Mouse (Mus musculus): ENCODE data around the gene Nsun5.
"Not testable (repeated sequence)": the region's sequence is repeated elsewhere in the genome, so short reads cannot be mapped to it uniquely, and the experiment has no call there.

Gene Nsun5

DNA sequence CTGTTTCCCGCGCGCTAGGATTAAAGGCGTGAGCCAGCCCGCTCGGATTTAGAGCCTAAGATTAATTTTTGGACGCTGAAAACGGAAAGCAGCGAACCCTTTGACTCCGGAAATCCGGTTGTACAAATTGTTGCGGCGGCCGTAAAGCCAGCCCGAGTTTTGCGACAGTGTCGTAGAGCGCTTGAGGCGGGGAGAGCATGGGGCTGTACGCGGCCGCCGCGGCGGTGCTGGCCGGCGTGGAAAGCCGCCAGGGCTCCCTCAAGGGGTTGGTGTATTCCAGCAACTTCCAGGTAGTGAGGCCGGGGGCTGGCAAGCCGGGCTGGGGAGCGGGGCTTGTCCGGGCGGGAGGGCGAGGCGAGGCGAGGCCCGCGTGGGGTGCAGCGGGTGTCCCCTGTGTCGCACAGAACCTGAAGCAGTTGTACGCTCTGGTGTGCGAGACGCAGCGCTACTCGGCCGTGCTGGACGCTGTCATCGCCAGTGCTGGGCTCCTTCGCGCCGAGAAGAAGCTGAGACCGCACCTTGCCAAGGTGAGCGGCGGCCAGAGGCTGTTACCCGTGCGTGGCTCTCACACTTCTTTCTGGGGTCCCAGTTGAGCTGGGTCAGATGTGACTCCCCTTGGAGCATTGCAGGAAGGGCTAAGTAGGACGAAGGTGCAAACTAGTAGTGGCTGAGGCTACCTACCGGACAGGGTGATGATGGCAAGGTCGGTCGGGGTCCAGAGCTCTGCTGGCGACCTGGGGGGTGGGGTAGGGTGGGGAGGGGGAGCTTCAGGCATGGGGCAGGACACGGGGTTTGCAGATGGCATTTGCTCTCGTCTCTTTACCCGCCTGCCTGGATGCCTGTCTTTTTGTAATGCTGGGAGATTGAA is at the start of gene Nsun5:
TSS of gene Nsun5 (plus strand) at position 167 of the 868 bp plus-strand sequence.
- in situ Hi-C loops (cut with MboI; ENCODE audit: low sequenced_read_pairs) = no loop called here

GRCm38 (mm10) chr5:135322197-135322596 is 47.6 kb upstream of the Nsun5 start:
- in situ Hi-C loops (cut with MboI; ENCODE audit: low sequenced_read_pairs) = no loop called here

GRCm38 (mm10) chr5:135326121-135326659 is 43.6 kb upstream of the Nsun5 start:
- in situ Hi-C loops (cut with MboI; ENCODE audit: low sequenced_read_pairs) = no loop called here

DNA sequence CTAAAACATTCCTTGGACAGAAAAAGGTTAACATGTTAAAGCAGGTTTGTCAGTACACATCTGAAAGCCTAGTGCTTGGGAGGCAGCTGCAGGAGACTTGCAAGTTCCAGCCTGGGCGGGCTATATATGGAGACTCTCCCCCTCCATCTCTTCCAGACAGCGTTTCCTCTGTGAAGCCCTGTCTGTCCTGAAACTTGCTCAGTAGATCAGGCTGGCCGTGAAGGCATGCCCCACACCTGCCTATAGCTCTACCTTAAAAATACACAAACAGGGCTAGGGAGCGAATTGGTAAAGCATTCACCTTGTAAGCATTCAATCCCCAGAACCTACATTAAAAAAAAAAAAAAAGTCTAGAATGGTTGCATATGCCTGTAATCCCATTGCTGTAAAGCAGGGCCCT is 40.3 kb upstream of the Nsun5 start:
- in situ Hi-C loops (cut with MboI; ENCODE audit: low sequenced_read_pairs) = no loop called here

DNA sequence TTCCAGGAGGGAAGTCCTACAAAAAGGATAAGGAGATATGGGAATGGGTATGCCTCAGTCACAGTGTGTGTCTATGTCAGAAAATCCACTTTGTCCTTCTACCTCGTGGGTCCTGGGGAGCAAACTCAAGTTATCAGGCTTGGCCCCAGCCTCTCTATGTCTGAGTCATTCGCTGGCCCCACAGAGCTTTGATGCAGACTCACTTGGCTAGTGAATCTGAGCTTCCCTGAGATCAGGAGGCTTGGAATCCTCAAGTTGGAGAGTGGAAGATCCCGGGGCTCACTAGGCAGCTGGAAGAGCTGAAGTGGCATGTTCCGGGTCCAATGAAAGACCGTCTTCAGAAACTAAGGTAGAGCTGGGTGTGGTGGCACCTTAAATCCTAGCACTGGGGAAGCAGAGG is 39.6 kb upstream of the Nsun5 start:
- in situ Hi-C loops (cut with MboI; ENCODE audit: low sequenced_read_pairs) = no loop called here

- in situ Hi-C loops (cut with MboI; ENCODE audit: low sequenced_read_pairs) = no loop called here
These were observed 38.6 kb upstream of the Nsun5 start for GRCm38 (mm10) chr5:135331161-135331560.

GRCm38 (mm10) chr5:135337575-135337974 is 32.2 kb upstream of the Nsun5 start:
- in situ Hi-C loops (cut with MboI; ENCODE audit: low sequenced_read_pairs) = no loop called here

DNA sequence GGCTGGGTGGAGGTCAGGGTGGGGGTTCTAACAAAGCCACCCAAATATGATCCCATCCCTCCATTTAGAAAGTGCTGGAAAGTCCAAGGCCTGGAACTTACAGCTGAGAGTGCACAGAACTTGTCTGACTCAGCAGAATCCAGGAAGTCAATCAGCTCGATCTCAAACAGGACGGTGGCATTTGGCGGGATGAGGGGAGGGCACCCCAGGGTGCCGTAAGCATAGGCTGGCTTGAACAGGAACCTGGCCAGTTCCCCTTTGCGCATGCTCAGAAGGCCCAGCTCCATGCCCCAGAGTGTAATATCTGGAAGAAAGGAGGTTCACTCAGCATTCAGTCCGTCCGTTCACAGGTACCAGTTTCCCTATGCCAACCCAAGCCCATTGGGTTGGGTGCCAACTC is 23.8 kb upstream of the Nsun5 start:
- in situ Hi-C loops (cut with MboI; ENCODE audit: low sequenced_read_pairs) = no loop called here

DNA sequence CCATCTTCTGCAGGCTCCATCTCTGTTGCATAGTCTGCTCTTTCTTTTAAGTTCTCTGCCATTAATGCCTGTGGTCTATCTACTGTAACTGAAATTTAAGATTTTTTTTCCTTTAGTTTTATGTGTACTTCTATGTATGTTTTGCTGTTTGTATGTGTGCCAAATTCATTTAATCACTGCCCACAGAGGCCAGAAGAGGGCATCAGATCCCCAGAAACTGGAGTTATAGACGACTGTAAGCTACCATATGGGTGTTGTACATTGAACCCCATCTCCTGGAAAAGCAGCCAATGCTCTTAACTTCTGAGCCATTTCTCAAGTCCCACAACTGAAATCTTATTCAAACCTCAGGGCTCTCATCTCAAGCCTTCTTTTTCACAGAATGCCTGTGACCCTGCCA is 23.3 kb upstream of the Nsun5 start:
- in situ Hi-C loops (cut with MboI; ENCODE audit: low sequenced_read_pairs) = no loop called here

- in situ Hi-C loops (cut with MboI; ENCODE audit: low sequenced_read_pairs) = no loop called here
These were observed 22.2 kb upstream of the Nsun5 start for GRCm38 (mm10) chr5:135347511-135348011.

DNA sequence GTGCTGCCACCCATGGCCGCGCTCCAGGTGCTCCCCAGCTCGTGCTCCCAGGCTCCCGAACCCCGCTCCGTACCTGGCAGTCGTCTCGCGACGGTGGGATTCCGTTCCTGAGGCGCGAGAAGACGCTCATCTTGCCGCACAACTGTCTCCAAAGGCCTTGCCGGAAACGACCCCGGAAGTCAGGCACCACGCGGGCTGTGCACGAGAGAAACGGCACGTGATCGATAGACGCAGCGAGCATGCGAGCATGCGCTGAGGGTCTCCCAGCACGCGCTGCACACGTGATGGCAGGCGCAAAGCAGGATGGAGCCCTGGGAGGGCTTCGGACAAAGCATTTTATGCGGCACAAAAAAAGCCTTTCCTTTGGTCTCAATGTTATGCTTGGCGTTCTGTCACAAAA is 19.9 kb upstream of the Nsun5 start, which contains the start of gene Fkbp6:
TSS of gene Fkbp6 (minus strand) at position 183 of the 400 bp plus-strand sequence.
- in situ Hi-C loops (cut with MboI; ENCODE audit: low sequenced_read_pairs) = no loop called here

GRCm38 (mm10) chr5:135351606-135352005 is 18.1 kb upstream of the Nsun5 start:
- in situ Hi-C loops (cut with MboI; ENCODE audit: low sequenced_read_pairs) = no loop called here

DNA sequence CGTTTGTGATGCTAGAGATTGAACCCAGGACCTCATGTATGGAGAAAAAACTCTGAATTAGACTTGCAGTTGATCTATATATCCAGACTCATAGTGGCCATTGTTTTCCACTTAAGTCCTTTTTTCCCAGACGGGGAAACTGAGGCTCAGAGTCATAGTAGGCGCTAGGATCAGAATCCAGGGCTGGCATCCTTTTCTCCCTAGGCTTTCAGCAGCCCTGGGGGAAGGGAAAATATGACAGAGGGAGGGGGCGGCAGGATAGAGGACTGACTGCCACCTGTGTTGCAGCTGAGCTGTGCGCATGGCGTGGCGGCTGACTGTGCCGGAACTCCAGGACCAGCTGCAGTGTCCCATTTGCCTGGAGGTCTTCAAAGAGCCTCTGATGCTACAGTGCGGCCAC is 16.8 kb upstream of the Nsun5 start, which contains the start of gene Trim50:
TSS of gene Trim50 (plus strand) at position 301 of the 400 bp plus-strand sequence.
- in situ Hi-C loops (cut with MboI; ENCODE audit: low sequenced_read_pairs) = no loop called here

DNA sequence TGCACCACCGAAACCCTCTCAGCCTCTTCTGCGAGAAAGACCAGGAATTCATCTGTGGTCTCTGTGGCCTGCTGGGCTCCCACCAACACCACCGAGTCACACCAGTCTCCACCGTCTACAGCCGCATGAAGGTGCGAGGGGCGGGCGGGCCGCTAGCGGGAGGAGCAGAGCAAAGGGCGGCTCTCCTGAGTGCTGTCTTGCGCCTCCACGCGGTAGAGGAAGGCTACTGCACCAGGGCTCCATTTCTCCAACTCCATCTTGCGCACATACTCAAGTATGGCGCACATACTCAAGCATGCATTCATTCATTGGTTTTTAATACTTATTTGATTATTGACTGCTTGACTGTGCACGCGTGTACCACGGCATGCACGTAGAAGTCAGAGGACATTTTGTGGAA is 16.2 kb upstream of the Nsun5 start:
- in situ Hi-C loops (cut with MboI; ENCODE audit: low sequenced_read_pairs) = no loop called here

GRCm38 (mm10) chr5:135356090-135356489 is 13.7 kb upstream of the Nsun5 start:
- in situ Hi-C loops (cut with MboI; ENCODE audit: low sequenced_read_pairs) = no loop called here

DNA sequence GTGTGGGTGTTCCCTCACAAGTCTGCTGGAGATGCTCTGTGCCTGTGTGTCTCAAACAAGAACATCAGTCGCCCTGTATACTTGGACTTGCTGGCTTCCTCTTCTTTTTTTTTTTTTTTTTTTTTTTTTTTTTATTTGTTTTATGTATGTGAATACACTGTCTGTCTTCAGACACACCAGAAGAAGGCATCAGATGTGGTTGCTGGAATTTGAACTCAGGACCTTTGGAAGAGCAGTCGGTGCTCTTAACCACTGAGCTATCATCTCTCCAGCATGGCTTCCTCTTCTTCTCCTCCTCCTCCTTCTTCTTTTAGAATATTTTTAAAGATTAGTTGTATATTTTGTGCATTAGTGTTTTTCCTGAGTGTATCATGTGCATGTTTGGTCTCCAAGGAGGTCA is 12.2 kb upstream of the Nsun5 start:
- in situ Hi-C loops (cut with MboI; ENCODE audit: low sequenced_read_pairs) = no loop called here

DNA sequence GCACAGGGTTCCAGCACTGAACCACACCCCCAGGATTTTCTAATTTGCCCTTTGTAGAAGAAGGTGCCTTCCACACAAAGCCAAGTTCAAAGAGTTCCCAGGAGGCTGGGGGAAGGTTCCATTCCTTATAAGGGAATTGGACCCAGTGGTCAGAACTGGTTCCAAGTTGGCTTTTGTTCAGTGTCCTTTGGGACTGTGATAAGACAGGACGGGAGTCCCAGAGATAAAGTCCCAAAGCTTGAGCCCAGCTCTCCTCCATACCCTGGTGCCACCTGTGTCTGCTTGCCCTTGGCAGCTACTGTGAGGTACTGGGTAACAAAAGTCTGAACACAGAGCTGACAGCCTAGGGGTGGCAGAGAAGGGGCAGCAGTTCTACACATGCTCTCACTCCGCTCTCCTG is 10.0 kb upstream of the Nsun5 start:
- in situ Hi-C loops (cut with MboI; ENCODE audit: low sequenced_read_pairs) = no loop called here

GRCm38 (mm10) chr5:135362572-135362971 is 7.2 kb upstream of the Nsun5 start:
- in situ Hi-C loops (cut with MboI; ENCODE audit: low sequenced_read_pairs) = no loop called here

GRCm38 (mm10) chr5:135363540-135363939 is 6.2 kb upstream of the Nsun5 start:
- in situ Hi-C loops (cut with MboI; ENCODE audit: low sequenced_read_pairs) = no loop called here

DNA sequence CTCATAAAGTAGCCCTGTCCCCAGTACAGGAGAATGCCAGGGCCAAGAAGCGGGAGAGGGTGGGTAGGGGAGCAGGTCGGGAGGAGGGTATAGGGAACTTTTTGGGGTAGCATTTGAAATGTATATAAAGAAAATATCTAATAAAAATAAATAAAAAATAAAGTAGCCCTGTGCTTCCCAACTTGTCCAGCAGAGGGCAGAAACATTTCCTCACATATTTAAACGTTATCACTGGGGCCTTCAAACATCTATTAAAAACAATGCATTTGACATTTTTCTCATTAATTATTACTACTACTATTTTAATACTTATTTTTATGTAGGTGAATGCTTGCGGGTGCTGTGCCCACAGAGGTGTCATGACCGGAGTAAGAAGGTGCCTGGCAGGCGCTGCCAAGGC is 1.9 kb upstream of the Nsun5 start:
- in situ Hi-C loops (cut with MboI; ENCODE audit: low sequenced_read_pairs) = no loop called here

DNA sequence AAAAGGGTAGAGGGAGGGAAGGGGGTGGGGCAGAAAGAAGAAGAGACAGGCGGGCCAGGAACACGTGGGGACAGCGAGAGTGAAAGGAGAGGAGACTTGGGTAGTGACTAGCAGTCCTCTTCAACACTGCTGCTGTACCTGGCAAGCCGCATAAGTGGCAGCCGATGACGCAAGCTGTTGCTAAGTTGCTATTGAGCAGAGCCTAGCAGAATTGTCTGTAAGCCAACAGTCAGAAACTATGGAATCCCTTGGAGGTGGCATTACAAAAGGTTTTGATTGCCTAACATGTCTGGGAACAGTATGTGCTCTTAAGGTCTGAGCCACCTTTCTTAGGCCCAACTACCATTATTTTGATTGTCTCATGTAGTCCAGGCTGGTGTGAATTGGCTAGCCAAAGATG is 1.4 kb upstream of the Nsun5 start:
- in situ Hi-C loops (cut with MboI; ENCODE audit: low sequenced_read_pairs) = no loop called here

- in situ Hi-C loops (cut with MboI; ENCODE audit: low sequenced_read_pairs) = not testable (repeated sequence)
These were observed 557 bp upstream of the Nsun5 start for GRCm38 (mm10) chr5:135369196-135369595.

Data from CH12F3 (cell line).